Mouse (Mus musculus) forebrain, embryonic 12.5 days (tissue): ENCODE results near the gene Rb1. TPM values are rescaled to one million over a fixed set of nuclear protein-coding genes. Genes with fewer than 3 reads are reported as not detected.

ENCODE experiments used
- ATAC-seq: fragments of 200-750 bp; cut with Nextera tagmentation; 2 replicates; pipeline ENCODE4 v1.8.0; 2017; ENCODE audit warnings: moderate TSS enrichment; ENCODE audit not compliant: low FRiP score
- H3K27ac ChIP-seq: fragments of 300-500 bp; sonication (generic); 2 replicates; pipeline ENCODE4 v1.5.1; 2016; ENCODE audit warnings: mild to moderate bottlenecking
- H3K27me3 ChIP-seq: fragments of 300-500 bp; sonication (generic); 2 replicates; pipeline ENCODE4 v1.6.1; 2016; ENCODE audit warnings: mild to moderate bottlenecking
- H3K36me3 ChIP-seq: fragments of 300-500 bp; sonication (generic); replicated peaks from 2 replicates; pipeline ENCODE4 v1.6.1; 2016; ENCODE audit warnings: mild to moderate bottlenecking
- H3K4me1 ChIP-seq: fragments of 300-500 bp; sonication (generic); 2 replicates; pipeline ENCODE4 v1.6.1; 2016
- H3K4me2 ChIP-seq: fragments of 300-500 bp; sonication (generic); 2 replicates; pipeline ENCODE4 v1.6.1; 2016; ENCODE audit warnings: mild to moderate bottlenecking, moderate library complexity
- H3K4me3 ChIP-seq: fragments of 300-500 bp; sonication (generic); replicated peaks from 2 replicates; pipeline ENCODE4 v1.5.1; 2016; ENCODE audit warnings: mild to moderate bottlenecking
- H3K9ac ChIP-seq: fragments of 300-500 bp; sonication (generic); 2 replicates; pipeline ENCODE4 v1.6.1; 2016; ENCODE audit warnings: mild to moderate bottlenecking
- H3K9me3 ChIP-seq: fragments of 300-500 bp; sonication (generic); 2 replicates; pipeline ENCODE4 v1.6.1; 2016
- WGBS: fragments of 180-500 bp; shearing (Covaris S2); methylation state at CpG from one replicate; pipeline ENCODE4 v1.1.7; 2016; 5-methylcytosine and 5-hydroxymethylcytosine counted together
- polyA plus RNA-seq: library from polyadenylated mRNA; unstranded; fragments of >200 nt; fragmentation: Nextera tagmentation; extraction: Ambion mirVana; gene quantifications from 2 replicates; pipeline ENCODE4 v1.2.1, GENCODE M21; 2016

The Rb1 gene
- polyA plus RNA-seq, 1 experiment from 2014 or later = 30.4 TPM

- no peak overlapping the region for H3K4me2 ChIP-seq
- WGBS = 90% methylated on average over 5 of the region's 5 CpGs
- peaks cover 91% of the 10 kb centered on the region for H3K36me3 ChIP-seq
- no peak overlapping the region for H3K9ac ChIP-seq
- no peaks in the 10 kb centered on the region for H3K9me3 ChIP-seq
- H3K4me3 ChIP-seq = no peak overlapping the region
- H3K4me1 ChIP-seq = no peaks in the 10 kb centered on the region
- no peaks in the 10 kb centered on the region for H3K27me3 ChIP-seq
- no peak for ATAC-seq
- no peak overlapping the region for H3K27ac ChIP-seq
Observed at GRCm38 (mm10) chr14:73176266-73176665, 149.4 kb downstream of the Rb1 start.

DNA sequence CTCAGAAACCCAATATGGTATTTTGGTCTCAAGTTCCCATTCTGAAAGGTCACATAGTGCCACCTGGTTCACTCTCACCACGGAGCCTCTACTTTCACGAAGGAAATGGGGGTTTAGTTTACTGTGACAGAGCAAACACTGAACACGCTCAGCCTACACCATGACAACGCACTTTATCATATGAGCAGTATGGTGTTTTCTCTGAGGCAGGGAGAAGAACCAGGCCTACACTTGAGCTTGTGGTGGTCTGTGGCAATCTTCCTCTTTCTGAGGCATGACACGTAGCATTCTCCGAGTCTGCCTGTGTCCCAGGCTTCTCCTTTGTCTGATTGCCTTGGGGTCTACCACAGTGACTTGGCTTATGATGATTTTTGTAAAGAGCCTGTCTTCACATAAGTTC is 149.8 kb downstream of the Rb1 start:
- no peaks in the 10 kb centered on the region for H3K4me1 ChIP-seq
- no peak overlapping the region for H3K4me3 ChIP-seq
- no peak overlapping the region for H3K27ac ChIP-seq
- ATAC-seq = no peak
- 87% methylated on average over 6 of the region's 6 CpGs for WGBS
- no peak overlapping the region for H3K9ac ChIP-seq
- no peaks in the 10 kb centered on the region for H3K9me3 ChIP-seq
- H3K4me2 ChIP-seq = no peak overlapping the region
- H3K36me3 ChIP-seq = peaks cover 92% of the 10 kb centered on the region
- H3K27me3 ChIP-seq = no peaks in the 10 kb centered on the region

- Histone ChIP-seq H3K27ac (no peak overlapping the region), H3K36me3 (peaks cover 90% of the 10 kb centered on the region), H3K4me3 (no peak overlapping the region), H3K4me1 (no peaks in the 10 kb centered on the region), H3K27me3 (no peaks in the 10 kb centered on the region), H3K9ac (no peak overlapping the region), H3K9me3 (no peaks in the 10 kb centered on the region), H3K4me2 (no peak overlapping the region)
- ATAC-seq = no peak
- 90% methylated on average over 1 of the region's 1 CpGs for WGBS
Observed at GRCm38 (mm10) chr14:73175031-73175430, 150.6 kb downstream of the Rb1 start.

GRCm38 (mm10) chr14:73174091-73174995 is 151.3 kb downstream of the Rb1 start:
- ATAC-seq = peak; percentile 39; the same call in 1 of the 2 replicates
- H3K36me3 ChIP-seq = peaks cover 87% of the 10 kb centered on the region
- H3K9ac ChIP-seq = no peak overlapping the region
- H3K9me3 ChIP-seq = no peaks in the 10 kb centered on the region
- no peaks in the 10 kb centered on the region for H3K27me3 ChIP-seq
- WGBS = 77% methylated on average over 7 of the region's 7 CpGs
- H3K4me3 ChIP-seq = no peak overlapping the region
- H3K27ac ChIP-seq = no peak overlapping the region
- no peak overlapping the region for H3K4me2 ChIP-seq
- no peaks in the 10 kb centered on the region for H3K4me1 ChIP-seq

DNA sequence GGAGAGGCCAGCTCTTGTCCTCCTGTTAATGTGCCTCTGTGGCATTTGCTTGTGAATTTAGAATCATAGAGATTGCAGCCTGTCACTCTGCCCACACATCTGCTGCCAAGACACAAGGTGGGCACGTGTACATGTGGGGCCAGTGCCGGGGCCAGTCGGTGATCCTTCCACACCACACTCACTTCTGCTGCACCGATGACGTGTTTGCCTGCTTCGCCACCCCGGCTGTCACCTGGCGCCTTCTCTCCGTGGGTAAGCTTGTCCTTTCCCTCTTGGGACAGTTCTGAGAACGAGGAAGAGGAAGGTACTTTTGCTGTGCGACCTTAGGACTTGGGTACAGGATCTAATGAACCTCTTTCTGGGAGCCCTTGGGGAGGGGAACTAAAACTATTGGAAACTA is 152.0 kb downstream of the Rb1 start:
- Histone ChIP-seq H3K9ac (no peak overlapping the region), H3K4me3 (no peak overlapping the region), H3K27ac (0 out of 2 replicates have a peak overlapping the region, but pooled peaks have one; percentile 5), H3K36me3 (peaks cover 82% of the 10 kb centered on the region), H3K9me3 (no peaks in the 10 kb centered on the region), H3K4me2 (no peak overlapping the region), H3K27me3 (no peaks in the 10 kb centered on the region), H3K4me1 (no peaks in the 10 kb centered on the region)
- WGBS = 88% methylated on average over 11 of the region's 11 CpGs
- ATAC-seq = no peak

DNA sequence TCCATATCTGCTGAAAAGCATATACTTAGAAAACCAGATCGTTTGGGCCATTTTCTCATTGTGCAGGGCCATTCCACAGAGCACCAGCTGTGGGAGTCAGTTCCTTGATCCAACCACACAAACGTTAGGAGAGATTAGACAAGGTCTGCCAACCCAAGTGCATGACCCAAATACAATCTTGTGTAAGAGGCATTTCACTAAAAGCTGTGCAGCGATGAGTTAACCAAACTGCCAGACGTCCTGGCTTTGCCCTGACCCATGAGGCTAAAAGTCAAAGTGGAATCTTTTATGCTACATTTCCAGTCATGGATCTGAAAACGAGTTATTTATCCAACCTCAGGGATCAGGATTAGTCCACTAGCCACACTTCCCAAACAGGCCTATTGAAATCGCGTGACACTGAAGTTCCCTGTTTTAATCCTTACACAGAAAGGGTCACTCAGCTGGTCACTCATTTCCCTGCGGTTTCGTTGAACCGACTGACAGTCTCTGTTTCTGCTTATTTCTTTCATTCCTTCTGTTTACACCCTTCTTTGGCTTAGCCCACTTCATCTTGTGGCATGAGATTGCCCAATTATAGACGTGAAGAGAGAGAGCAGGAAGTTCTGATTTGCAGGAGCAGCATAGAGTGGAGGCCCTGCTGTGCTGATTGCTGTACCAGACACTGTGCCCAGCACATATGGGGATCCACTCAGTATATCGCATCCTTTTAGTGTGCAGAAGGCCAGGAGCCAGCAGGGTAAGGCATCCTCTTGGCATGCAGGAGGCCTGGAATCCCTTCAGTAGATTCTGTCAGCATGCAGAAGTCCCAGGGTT is 153.2 kb downstream of the Rb1 start:
- no peak overlapping the region for H3K9ac ChIP-seq
- H3K4me2 ChIP-seq = no peak overlapping the region
- WGBS = 47% methylated on average over 12 of the region's 12 CpGs
- no peak for ATAC-seq
- H3K27ac ChIP-seq = no peak overlapping the region
- H3K4me1 ChIP-seq = no peaks in the 10 kb centered on the region
- no peaks in the 10 kb centered on the region for H3K27me3 ChIP-seq
- H3K4me3 ChIP-seq = no peak overlapping the region
- H3K36me3 ChIP-seq = peaks cover 83% of the 10 kb centered on the region
- no peaks in the 10 kb centered on the region for H3K9me3 ChIP-seq

GRCm38 (mm10) chr14:73169926-73170844 is 155.4 kb downstream of the Rb1 start:
- no peak overlapping the region for H3K4me3 ChIP-seq
- peaks cover 80% of the 10 kb centered on the region for H3K36me3 ChIP-seq
- no peaks in the 10 kb centered on the region for H3K27me3 ChIP-seq
- no peak for ATAC-seq
- H3K4me1 ChIP-seq = no peaks in the 10 kb centered on the region
- H3K9ac ChIP-seq = no peak overlapping the region
- H3K27ac ChIP-seq = no peak overlapping the region
- H3K4me2 ChIP-seq = no peak overlapping the region
- 76% methylated on average over 13 of the region's 13 CpGs for WGBS
- H3K9me3 ChIP-seq = no peaks in the 10 kb centered on the region

GRCm38 (mm10) chr14:73168605-73169004 is 157.0 kb downstream of the Rb1 start:
- Histone ChIP-seq H3K9me3 (no peaks in the 10 kb centered on the region), H3K36me3 (peaks cover 78% of the 10 kb centered on the region), H3K27me3 (no peaks in the 10 kb centered on the region), H3K4me1 (no peaks in the 10 kb centered on the region), H3K4me2 (no peak overlapping the region), H3K9ac (no peak overlapping the region), H3K27ac (no peak overlapping the region), H3K4me3 (no peak overlapping the region)
- WGBS = 93% methylated on average over 6 of the region's 6 CpGs
- ATAC-seq = no peak

DNA sequence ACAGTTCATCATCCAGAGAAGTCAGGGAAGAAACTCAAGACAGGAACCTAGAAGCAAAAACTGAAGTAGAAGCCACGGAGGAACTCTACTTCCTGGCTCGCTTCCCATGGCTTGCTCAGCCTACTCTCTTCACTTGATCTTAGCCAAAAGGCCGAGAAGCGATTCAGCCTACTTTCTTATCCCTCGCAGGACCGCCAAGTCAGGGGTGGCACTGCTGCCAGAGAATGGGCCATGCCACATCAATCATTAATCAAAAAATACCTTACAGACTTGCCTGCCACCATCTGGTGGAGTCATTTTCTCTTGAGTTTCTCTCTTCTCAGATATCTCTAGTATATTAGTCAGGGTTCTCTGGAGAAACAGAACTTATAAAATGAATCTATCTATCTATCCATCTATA is 160.5 kb downstream of the Rb1 start:
- H3K9me3 ChIP-seq = no peaks in the 10 kb centered on the region
- WGBS = 94% methylated on average over 6 of the region's 6 CpGs
- ATAC-seq = no peak
- peaks cover 75% of the 10 kb centered on the region for H3K36me3 ChIP-seq
- H3K9ac ChIP-seq = no peak overlapping the region
- no peak overlapping the region for H3K27ac ChIP-seq
- H3K4me3 ChIP-seq = no peak overlapping the region
- H3K4me2 ChIP-seq = no peak overlapping the region
- no peaks in the 10 kb centered on the region for H3K4me1 ChIP-seq
- no peaks in the 10 kb centered on the region for H3K27me3 ChIP-seq

- WGBS = 92% methylated on average over 10 of the region's 10 CpGs
- H3K9me3 ChIP-seq = no peaks in the 10 kb centered on the region
- no peaks in the 10 kb centered on the region for H3K27me3 ChIP-seq
- no peak overlapping the region for H3K4me3 ChIP-seq
- no peak overlapping the region for H3K27ac ChIP-seq
- H3K9ac ChIP-seq = no peak overlapping the region
- no peaks in the 10 kb centered on the region for H3K4me1 ChIP-seq
- no peak for ATAC-seq
- H3K36me3 ChIP-seq = peaks cover 80% of the 10 kb centered on the region
- no peak overlapping the region for H3K4me2 ChIP-seq
Observed at GRCm38 (mm10) chr14:73163363-73163998, 162.1 kb downstream of the Rb1 start.

DNA sequence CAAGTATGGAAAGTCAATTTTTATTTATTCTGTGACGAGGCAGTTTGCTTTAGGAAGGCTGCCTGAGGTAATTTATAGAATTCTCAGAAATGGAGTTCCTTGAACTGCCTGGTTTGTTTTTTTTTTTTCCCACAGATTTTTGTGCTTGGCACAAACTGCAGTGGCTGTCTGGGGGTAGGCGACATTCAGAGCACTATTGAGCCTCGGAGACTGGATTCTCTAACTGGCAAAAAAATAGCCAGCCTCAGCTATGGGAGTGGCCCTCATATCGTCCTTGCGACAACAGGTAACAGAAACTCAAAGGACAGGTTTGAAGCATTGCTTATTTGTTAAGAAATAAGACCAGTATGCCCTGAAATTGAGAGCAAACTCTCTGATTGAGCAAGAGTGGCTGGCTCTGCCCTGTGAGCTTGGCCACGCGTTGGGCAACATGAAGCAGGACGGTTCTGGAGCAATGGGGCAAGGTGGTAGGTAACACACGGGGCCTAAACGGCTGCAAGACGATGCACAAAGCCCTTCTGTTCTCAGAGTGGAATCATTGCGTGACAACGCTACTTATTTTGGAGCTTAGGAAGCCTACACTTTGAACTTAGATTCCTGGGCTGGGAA is 163.3 kb downstream of the Rb1 start:
- Histone ChIP-seq H3K4me3 (no peak overlapping the region), H3K27me3 (no peaks in the 10 kb centered on the region), H3K36me3 (peaks cover 80% of the 10 kb centered on the region), H3K9me3 (no peaks in the 10 kb centered on the region), H3K27ac (no peak overlapping the region), H3K4me1 (no peaks in the 10 kb centered on the region), H3K9ac (no peak overlapping the region), H3K4me2 (no peak overlapping the region)
- no peak for ATAC-seq
- WGBS = 94% methylated on average over 13 of the region's 13 CpGs
